Mouse (Mus musculus): ENCODE measurements around the gene Sall1.

- TF ChIP-seq CTCF (conservative IDR thresholded peaks at IDR 0.05; ENCODE audit: low read length), result no peak
- no peak for TF ChIP-seq POU5F1 (IDR thresholded peaks at IDR 0.05; ENCODE audit: borderline replicate concordance, low read length)
- TF ChIP-seq NANOG (IDR thresholded peaks at IDR 0.05; ENCODE audit: borderline replicate concordance, low read length), result no peak
These were observed at the start of gene Sall1 for GRCm38 (mm10) chr8:89043940-89044339.
